Mouse (Mus musculus): ENCODE measurements around the gene Abi2.
"Not testable (repeated sequence)": the region's sequence is repeated elsewhere in the genome, so short reads cannot be mapped to it uniquely, and the experiment has no call there.

Gene Abi2

DNA sequence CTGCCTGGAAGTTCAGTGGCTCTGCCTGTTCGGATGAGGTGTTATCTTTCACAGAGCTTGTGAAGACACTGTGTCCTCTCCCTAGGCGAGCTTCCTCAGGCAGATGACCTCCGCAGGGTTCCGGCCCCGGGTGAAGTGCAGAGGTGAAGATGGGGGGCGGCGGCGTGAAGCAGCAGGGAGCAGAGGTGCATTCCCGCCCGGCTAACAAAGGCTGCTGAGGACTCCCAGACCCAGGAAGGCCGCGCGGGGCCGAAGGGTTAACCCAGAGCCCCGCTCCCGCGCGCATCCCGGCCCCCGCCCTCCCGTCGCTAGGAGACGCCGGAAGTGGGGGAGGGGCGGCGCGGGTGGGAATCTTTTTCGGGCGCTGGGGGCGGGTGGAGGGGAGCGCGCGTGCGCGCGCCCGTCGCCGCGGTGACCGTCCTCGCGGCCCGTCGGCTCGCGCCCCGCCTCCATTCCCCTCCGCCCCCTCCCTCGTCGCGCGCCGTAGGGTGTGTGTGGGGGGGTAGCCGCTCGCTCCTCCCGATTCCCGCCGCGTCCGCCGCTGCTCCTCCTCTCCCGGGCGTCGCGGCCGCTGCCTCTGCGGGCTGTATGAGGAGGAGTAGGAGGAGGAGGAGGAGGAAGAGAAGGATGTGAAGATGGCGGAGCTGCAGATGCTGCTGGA lies at the start of gene Abi2:
Abi2 (plus strand) TSS at position 452 of the 661 bp plus-strand sequence.
- DNase-seq, result peak; percentile 91

DNA sequence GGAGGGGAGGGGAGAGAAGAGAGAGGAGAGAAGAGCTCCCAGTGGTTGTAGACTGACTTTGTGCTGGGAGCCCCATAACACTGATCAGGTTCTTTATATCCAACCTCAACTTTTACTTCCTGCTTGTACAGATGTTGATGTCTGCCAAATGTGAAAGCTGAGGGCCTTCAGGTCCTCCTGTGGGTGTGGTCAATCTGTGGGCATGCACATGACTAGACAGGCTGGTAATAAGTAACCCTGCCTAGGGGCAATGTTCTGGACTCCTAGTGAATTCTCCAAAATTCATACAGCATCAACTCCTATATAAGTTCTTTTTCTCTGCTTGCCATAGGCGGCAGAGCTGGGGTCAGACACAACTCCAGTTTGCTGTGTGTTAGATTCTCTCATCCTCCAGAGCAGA lies 47.8 kb upstream of the Abi2 start:
- no peak for DNase-seq

DNA sequence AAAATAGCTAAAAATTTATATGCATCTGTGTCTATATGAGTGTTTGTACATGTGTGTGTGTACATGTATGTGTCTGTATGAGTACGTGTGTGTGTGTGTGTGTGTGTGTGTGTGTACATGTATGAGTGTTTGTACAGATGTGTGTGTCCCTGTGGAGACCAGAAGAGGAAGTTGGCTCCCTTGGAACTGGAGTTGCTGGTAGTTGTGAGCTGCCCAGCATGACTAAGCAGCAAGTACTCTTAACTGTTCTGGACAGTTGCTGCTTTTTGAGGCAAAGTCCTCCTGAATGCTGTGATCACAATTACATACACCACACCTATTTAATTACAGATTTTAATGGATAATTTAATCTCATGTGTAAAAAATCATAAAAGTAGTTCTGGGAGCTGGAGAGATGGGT lies 32.9 kb upstream of the Abi2 start:
- no peak for DNase-seq

DNA sequence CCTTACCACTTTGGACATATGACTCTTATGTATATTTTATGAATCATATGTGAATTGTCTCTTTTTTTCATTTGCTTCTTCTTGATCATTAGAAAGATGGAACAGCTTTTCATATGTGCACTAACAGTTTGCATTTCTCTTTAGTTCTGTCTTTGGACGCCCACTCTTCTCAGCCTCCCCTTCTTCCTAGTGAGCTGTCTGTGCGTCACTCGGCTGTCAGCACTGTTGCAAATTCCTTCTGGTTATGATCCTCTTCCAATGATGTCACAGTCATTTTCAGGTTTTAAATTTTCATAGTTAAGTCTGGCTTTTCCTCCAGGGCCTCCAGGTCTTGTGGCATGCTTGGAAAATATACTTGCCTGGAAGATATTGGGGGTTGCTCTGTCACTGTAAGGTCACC lies 27.5 kb upstream of the Abi2 start:
- no peak for DNase-seq

DNA sequence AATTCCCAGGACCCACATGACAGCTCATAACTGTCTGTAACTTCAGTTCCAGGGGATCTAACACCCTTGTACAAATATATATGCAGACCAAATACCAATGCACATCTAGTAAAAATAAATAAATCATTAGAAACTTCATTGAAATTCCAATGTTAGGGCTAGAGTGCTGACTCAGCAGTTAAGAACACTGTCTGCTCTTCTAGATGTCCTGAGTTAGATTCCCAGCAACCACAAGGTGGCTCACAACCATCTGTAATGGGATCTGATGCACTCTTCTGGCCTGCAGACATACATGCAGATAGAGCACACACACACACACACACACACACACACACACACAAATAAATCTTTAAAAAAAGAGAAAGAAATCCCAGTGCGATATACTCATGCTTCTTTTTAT lies 4.6 kb upstream of the Abi2 start:
- DNase-seq, result peak; percentile 61

DNA sequence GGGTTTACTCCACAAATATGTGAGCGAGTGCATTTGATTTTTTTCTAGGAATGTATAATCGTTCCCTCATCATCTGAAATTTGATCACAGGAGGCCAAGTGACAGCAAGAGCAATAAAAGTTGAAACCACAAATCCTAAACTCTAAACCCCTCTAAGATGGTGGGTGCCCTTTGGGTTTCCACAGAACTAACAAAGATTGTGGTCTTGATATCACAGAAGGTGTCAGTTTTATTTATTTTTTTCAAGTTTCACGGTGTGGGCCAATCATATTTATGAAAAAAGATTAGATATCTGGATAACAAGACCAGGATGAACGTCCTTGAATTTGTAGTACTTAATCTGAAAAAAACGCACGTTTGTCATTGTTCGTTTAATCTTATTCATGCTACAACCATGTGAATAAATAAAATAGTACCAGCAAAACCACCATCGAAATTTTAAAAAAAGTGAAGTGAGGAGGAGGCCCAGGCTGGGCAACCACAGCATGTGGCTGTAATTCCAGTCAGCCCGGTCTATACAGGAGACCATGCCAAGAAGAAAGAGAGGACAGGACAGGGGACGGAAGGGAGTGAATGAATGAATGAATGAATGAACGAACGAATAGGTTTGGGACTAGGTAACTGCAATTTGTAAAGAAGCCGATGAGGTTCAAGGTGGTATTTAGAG lies 785 bp upstream of the Abi2 start:
- no peak for DNase-seq

DNA sequence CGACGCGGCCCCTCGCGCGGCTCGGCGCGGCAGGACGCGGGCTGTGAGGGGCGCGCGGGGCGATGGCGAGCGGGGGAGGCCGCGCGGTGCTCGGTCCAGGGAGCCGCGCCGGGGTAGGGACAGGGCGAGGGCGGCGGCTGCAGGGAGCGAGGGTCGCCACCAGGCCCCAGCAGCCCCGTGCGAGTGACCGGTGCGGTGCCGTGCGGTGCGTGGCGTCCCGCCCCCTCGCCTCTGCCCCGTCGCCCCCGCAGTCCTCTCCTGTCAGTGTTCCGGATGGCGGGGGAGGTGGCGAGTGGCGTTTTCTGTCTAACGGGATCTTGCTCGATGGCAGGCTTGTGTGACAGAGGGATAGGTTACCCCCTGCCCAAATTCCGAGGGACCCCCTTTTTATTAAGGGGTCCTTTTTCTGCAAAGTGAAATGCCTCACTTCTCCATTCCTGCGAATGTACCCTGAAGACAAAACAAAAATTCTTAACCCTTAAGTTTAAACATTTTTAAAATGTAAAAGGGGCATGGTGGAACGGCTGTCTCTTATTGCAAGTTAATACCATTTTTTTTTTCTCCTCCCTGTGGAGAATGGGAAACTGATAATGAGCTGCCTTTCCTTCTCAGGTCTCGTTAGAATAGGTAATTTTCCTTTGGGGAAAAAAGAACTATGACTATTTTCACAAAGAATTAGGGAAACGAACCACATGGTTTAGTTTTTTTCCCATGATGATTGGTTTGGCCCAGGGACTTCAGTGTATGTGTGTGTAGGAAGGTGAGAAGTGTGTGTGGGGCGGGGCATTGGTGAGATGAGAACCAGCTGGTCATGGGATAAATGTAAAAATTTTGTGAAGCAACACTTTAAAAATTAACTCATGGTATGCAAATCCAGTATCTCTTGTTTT lies 754 bp downstream of the Abi2 start:
- peak; percentile 25 for DNase-seq

DNA sequence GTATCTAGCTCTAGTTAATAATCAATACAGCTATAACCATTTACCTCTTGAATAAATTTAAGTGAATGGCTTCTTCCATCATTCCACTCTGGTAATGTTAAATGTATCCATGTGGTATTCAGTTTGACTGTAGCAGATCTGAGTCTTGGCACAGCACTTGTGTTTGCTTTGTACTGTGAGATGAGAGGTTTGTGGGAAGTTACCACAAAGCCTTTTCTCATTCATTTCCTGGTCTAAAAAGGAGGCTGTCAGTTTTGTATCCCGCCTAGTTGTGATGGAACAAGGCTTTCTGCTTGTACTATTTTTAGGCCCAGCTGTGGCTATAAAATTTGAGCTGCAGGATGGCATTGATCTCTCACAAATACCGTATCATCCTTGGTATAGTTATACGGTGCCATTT lies 7.3 kb downstream of the Abi2 start:
- DNase-seq, result peak; percentile 11

DNA sequence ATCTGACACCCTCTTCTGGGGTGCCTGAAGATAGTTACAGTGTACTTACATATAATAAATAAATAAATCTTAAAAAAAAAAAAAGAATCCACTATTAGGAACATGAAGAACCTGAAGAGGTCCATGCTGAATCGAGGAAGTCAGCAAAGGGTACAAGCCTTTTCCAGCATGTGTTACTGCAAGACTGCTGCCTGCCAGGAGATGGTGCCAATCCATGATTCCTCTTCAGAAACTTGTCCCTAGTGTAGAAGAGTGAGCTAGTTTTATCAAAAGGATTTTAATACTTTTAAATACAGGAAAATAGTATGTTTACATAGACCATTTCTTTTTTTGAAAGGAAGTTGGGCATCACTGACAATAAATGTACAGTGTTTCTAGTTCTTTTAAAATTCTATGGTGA lies 14.5 kb downstream of the Abi2 start:
- DNase-seq, result no peak

DNA sequence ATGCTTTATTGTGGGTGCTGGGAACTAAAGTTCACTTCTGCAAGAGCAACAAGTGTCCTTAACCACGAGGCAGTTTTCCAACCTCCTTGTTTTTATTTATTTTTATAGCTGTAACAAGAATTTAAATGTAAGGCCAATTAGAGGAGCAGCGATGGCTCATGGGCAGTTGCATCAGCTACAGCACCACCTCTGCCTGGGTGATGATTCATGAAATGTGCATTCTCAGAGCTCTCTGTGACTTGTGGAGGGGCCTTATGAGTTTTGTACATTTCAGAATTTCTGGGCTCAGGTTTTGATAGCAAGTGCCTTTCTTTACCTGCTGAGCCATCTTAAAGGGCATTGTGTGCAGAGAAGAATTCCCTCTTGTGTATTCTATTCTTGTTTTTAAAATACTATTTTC lies 18.9 kb downstream of the Abi2 start:
- no peak for DNase-seq

DNA sequence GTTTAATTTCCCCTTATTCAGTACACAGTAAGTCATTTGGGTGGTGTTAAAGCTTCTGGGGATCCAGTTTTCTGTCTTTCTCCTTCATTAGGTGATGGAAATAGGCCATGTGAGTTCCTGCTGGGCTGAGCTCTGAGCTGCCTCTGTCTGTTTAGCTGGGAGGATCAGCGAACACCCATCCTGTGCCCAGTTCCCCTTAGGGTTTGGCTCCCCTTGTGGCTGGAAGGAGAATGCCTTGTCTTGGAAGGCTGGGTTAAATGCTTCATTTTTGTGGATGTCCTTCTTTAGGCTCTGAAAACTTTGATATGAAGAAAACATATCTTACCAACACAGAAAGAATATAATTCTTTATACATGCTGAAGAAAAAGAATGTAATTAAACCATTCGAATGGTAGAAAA lies 19.5 kb downstream of the Abi2 start:
- DNase-seq, result peak; percentile 51

DNA sequence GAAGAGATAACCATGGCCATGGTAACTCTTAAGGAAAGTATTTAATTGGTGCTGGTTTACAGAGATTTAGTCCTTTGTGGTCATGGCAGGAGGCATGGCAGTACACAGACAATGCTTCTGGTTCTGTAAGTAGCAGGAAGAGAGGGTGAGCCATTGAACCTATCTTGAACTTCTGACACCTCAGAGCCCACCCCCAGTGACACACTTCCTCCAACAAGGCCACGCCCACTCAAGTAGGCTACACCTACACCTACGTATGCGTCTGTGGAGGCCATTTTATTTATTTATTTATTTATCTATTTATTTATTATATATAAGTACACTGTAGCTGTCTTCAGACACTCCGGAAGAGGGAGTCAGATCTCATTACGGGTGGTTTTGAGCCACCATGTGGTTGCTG lies 22.1 kb downstream of the Abi2 start:
- no peak for DNase-seq

DNA sequence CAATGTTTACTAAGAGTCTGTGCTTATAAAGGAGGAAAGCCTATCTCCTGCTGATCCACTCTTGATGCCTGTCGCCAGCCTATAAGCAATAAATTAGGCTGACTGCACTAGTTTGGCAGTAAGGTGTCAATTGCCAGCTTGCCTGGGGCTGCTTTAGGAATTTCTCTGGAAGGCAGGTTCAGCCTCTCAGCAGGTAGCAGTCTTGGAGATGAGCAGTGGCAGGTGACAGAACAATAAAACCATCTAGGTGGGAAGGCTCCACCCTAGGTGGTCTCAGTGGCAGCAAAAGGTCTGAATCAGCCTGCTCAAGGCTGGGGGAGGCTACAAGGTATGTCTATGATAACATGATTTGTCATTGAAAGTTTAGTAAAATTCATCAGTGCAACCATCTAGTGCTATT lies 23.1 kb downstream of the Abi2 start:
- no peak for DNase-seq

DNA sequence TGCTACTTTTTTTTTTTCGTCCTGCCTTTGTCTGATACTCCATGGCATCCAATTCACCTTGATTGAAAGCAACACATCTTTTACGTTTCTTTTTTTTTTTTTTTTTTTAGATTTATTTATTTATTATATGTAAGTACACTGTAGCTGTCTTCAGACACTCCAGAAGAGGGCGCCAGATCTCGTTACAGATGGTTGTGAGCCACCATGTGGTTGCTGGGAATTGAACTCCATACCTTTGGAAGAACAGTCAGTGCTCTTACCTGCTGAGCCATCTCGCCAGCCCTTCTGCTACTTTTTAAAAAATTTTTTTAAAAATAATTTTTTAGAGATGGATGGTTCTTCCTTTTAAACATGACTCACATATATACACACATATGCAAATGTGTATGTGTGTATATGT lies 32.0 kb downstream of the Abi2 start:
- not testable (repeated sequence) for DNase-seq

DNA sequence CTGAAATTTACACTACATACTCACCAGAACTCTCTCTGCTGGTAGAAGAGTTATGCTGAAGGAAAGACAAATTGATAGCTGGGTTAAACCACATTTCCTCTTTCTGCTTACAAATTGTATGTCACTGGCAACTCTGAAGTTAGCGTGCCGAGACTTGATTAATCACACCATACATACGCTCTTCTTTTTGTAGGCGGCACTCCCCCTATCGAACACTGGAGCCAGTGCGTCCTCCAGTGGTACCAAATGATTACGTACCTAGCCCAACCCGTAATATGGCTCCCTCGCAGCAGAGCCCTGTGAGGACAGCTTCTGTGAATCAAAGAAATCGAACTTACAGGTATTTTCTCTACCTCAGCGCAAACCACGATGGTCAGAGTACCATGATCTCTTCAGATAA lies 37.6 kb downstream of the Abi2 start:
- DNase-seq, result peak; percentile 33

DNA sequence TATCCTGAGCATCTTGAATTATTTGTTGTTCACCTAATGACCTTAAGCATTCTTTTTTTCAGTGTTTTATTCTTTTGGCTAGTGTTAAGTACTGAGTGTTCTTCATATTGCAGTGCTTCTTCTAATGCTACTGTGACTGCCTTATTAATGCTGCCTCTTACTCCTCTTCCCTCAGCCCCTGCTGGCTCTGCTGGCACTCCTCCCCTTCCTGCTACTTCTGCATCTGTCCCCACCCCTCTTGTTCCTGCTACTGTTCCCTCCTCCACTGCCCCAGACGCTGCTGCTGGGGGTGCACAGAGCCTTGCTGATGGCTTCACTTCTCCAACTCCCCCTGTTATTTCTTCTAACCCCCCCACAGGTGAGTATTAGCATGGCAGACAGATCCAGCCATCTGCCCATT lies 40.5 kb downstream of the Abi2 start:
- no peak for DNase-seq

DNA sequence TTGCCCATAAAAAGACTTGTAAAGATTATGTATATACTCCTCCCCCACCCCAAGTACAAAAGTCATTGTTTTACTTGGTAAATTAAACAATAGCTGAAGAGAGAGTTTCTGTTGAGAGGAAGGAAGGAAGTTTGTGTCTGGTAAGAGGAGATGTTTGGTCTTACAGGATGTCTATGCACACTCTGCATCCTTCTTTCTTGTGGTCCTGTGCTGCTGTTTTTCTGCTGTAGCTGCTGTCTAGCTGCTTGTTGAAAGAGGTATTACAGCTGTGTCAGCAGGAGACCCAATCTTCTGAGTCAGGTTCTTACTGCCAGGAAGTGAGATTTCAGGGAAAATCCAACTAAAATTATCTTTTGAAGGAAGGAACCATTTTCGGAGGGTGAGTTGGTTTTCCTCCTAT lies 51.2 kb downstream of the Abi2 start:
- no peak for DNase-seq

DNA sequence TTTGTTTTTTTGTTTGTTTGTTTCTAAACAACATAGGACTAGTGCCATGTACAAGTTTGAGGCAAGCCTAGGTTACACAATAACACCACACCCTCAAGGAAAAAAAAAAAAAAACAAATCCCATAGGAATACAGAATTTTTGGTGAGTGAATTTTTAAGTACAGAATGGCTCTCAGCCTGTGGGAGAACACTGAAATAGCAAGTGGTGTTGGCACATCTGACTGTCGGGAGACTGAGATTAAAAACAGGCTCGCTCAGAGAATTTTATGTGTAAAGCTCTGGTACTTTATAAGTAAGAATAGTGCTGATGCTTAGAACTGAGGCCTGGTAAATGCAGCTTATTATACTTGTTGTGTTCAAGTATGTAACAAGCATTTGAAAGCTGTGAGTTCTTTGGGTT lies 60.1 kb downstream of the Abi2 start:
- DNase-seq, result no peak

DNA sequence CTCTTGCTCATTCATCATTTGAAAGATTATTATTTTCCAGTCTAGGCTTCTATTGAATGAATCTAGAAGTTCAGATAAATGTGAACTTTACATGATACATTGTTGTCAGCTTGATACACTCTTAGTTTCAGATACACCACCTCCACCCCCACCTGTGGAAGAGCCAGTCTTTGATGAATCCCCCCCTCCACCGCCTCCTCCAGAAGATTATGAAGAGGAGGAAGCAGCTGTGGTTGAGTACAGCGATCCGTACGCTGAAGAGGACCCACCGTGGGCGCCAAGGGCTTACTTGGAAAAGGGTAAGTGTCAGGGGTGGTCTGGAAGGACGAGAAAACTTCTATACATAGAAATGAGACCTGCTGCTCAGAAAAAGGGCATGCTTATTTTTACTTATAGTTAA lies 61.1 kb downstream of the Abi2 start:
- DNase-seq, result no peak

DNA sequence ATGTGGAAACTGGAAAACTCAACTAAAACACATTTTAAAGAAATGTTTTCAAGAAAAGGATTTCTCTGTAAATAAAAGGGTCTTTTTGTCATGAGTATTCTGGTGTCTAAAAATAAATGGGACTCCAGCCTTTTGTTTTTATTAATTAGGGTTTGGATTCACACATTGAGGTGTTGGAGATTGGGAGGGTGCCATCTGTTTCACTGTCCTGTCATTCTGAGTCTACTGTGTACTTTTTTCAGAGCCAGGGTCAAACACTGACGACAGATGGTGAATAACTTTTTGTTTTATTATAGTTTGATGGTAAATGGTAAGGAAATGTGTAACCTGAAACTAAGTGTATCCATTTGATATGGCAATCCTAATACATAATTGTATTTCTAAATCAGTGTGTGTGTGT lies 72.1 kb downstream of the Abi2 start:
- no peak for DNase-seq

DNA sequence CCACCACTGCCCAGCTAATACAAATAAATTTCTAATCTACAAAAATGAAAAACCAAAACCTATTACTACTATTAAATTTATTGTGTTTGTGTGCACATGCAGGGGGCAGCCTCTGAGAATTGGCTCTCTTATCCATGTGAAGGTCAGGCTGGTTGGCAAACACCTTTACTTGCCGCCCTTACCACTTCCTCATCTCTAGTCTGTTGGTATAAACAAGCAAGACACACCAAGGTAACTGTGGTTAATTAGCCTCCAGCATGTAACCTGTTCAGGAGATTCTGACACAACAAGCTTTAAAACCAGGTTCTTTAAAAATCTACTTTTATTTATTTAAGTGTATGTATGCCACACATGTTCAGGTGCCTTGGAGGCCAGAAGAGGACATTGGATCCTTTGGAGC lies 73.5 kb downstream of the Abi2 start:
- peak; percentile 6 for DNase-seq

DNA sequence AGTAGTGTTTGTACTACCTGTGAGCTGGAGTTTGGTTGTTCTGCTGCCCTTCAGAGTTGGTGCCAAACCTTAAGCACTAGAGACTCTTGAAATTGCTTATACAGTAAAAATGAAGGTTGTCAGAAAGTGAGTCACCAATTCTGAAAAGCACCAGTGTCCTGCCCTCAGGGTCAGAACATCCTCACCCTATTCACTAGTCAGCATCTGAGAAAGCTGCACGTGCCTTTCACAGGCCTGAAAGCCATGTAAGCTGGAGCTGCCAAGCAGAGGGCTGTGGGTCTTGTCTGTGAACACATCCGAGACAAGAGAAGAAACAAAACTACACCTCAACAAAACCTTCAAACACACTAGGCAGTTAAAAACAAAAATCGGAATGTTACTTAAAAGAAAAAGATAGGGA lies 76.2 kb downstream of the Abi2 start:
- no peak for DNase-seq

DNA sequence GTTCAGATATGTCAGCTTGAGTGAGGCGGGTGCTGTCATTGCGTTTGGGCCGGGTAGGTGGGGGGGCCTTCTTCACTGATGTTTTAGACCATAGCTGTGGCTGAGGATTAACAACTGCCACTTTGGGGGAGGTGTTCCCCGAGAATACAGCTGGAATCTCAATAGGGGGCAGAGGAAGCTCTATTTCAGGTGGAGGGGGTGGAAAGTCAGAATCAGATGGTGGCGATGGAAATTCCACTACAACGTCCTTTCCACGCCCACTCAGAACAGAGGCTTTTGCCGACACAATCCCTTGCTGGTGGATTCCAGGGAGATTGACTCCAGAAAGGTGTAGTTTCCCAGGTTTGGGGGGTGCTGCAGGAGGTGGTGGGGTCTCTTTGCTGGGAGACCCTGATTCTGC lies 79.2 kb downstream of the Abi2 start:
- no peak for DNase-seq

DNA sequence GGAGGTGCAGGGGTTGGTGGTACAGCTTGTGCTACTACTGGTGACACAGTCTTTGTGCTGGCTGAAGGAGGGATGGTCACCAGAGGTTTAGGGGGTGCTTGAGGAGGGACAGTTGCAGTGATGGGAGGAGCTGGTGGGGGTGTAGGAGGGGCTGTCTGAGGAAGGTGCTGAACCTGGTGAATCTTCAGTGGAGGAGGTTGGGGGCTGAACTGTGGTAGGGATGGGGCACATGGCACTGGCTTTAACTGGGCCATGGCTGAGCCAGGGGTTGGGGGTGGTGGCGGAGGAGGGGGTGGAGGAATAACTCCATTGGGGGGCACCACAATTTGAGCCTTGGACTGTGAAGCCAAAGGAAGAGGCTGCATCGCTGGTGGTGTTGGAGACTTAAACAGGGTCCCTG lies 80.2 kb downstream of the Abi2 start:
- no peak for DNase-seq

Measured in lung, postnatal 36 days (tissue).